Mouse (Mus musculus) ovary, adult 10 weeks (tissue): ENCODE data around the gene Nup88. TPM values are rescaled to one million over a fixed set of nuclear protein-coding genes. Genes with fewer than 3 reads are reported as not detected.

ENCODE experiments used
- polyA plus RNA-seq: library from polyadenylated mRNA; stranded (reverse); fragments of 350-450 nt; fragmentation: Illumina TruSeq; extraction: RNeasy Lipid Tissue Mini Kit (QIAGEN cat#74804); gene quantifications from one replicate; pipeline ENCODE4 v1.2.3, GENCODE M21; 2014

Nup88 gene
- 172 TPM for polyA plus RNA-seq

GRCm38 (mm10) chr11:70969821-70970559 is at the start of gene Nup88, which contains the start of gene Rpain:
TSS of gene Nup88 (minus strand) at chr11:70969973.
TSS of gene Rpain (plus strand) at chr11:70970213.

GRCm38 (mm10) chr11:71004316-71004773 is 34.6 kb upstream of the Nup88 start, which contains the start of gene Dhx33:
TSS of gene Dhx33 (minus strand) at chr11:71004437.

DNA sequence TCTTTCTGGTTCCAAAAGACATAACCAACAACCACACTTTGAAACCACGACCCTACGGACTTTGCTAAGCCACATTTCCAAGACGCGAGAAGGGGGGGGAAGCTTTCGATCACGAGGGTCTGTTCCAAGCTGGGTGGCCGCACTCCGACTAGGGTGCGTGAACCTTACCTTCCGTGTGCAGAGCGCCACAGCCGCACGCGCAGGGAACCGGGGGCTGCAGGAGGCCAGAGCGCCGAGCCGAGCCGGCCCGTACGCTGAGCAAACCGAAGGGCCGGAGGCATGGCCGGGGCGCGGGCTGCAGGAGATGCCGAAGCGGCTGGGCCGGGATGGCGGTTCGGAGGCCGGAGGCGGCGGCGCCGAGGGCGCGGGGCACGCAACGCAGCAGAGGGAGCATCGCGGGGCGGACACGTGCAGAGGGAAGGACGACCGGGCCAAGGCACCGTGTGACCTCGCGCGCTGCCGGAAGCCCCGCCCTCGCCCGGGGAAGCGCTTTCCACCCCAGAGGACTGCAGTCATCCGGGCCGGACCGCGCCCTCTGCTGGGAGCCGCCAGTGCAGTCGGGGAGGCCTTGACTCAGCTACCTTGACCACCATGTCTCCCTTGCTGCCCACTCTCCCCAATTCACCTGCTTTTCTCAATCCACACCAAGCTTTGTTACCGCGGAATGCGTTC is 12.9 kb upstream of the Nup88 start, which contains the start of gene C1qbp:
Gene C1qbp (minus strand): TSS at position 470 of the 672 bp plus-strand sequence.

Other genes starting within 250 kb of the Nup88 start
- gene Zfp3, start 205.8 kb downstream of the Nup88 start, polyA plus RNA-seq: 4.5 TPM
- not detected for gene Scimp, start 157.4 kb downstream of the Nup88 start, polyA plus RNA-seq
- gene Rabep1, start 125.2 kb downstream of the Nup88 start, polyA plus RNA-seq: 120 TPM
- gene Rpain, start 240 bp upstream of the Nup88 start, polyA plus RNA-seq: 7.9 TPM
- 216 TPM for gene C1qbp, start 13.1 kb upstream of the Nup88 start, polyA plus RNA-seq
- gene Dhx33, start 34.5 kb upstream of the Nup88 start, polyA plus RNA-seq: 25.5 TPM
- gene Mis12, start 49.6 kb upstream of the Nup88 start, polyA plus RNA-seq: 96.5 TPM
- 100 TPM for gene Derl2, start 49.9 kb upstream of the Nup88 start, polyA plus RNA-seq
- 8.9 TPM for gene 6330403K07Rik, start 63.5 kb upstream of the Nup88 start, polyA plus RNA-seq
- 0.31 TPM for gene Nlrp1a, start 174.7 kb upstream of the Nup88 start, polyA plus RNA-seq